Mouse (Mus musculus): ENCODE data around the gene Zbtb5.
"Not testable (repeated sequence)": the region's sequence is repeated elsewhere in the genome, so short reads cannot be mapped to it uniquely, and the experiment has no call there.

Gene Zbtb5

GRCm38 (mm10) chr4:44970056-44970455 lies 42.2 kb downstream of the Zbtb5 start:
- no peak for DNase-seq (ENCODE audit: low spot score)

GRCm38 (mm10) chr4:44967402-44967801 lies 44.8 kb downstream of the Zbtb5 start:
- DNase-seq (ENCODE audit: low spot score), result no peak

- DNase-seq (ENCODE audit: low spot score), result no peak
Measured at GRCm38 (mm10) chr4:44965736-44966135, 46.5 kb downstream of the Zbtb5 start.

GRCm38 (mm10) chr4:44965175-44965574 lies 47.0 kb downstream of the Zbtb5 start:
- no peak for DNase-seq (ENCODE audit: low spot score)

- DNase-seq (ENCODE audit: low spot score), result no peak
Measured at GRCm38 (mm10) chr4:44963156-44963555, 49.1 kb downstream of the Zbtb5 start.

- DNase-seq (ENCODE audit: low spot score), result no peak
Measured at GRCm38 (mm10) chr4:44959220-44959619, 53.0 kb downstream of the Zbtb5 start.

GRCm38 (mm10) chr4:44958776-44959175 lies 53.4 kb downstream of the Zbtb5 start:
- no peak for DNase-seq (ENCODE audit: low spot score)

- peak; percentile 38 for DNase-seq (ENCODE audit: low spot score)
Measured at GRCm38 (mm10) chr4:44953041-44953440, 59.2 kb downstream of the Zbtb5 start.

- DNase-seq (ENCODE audit: low spot score), result no peak
Measured at GRCm38 (mm10) chr4:44948314-44948713, 63.9 kb downstream of the Zbtb5 start.

- DNase-seq (ENCODE audit: low spot score), result no peak
Measured at GRCm38 (mm10) chr4:44947464-44947863, 64.7 kb downstream of the Zbtb5 start.

GRCm38 (mm10) chr4:44946126-44946525 lies 66.1 kb downstream of the Zbtb5 start:
- not testable (repeated sequence) for DNase-seq (ENCODE audit: low spot score)

- no peak for DNase-seq (ENCODE audit: low spot score)
Measured at GRCm38 (mm10) chr4:44944426-44945075, 67.7 kb downstream of the Zbtb5 start.

- DNase-seq (ENCODE audit: low spot score), result no peak
Measured at GRCm38 (mm10) chr4:44943480-44943879, 68.7 kb downstream of the Zbtb5 start.

- no peak for DNase-seq (ENCODE audit: low spot score)
Measured at GRCm38 (mm10) chr4:44942237-44942636, 70.0 kb downstream of the Zbtb5 start.
